Mouse (Mus musculus): Measurements from ENCODE around the gene Ccdc96. TPM values are rescaled to one million over a fixed set of nuclear protein-coding genes. Genes with fewer than 3 reads are reported as not detected.

The Ccdc96 gene
- total RNA-seq (2021), result under 1 TPM; 0.14 to 0.22 TPM

- intact Hi-C loops (cut with DNase I), result loop anchor here (5.0 kb wide), 1 partner anchor 98 kb away; no protein-coding TSS in a partner anchor
Observed at GRCm38 (mm10) chr5:36484171-36484990, at the start of gene Ccdc96, which contains the start of gene Tada2b. Ccdc96 (plus strand) TSS chr5:36484588. Tada2b (minus strand) TSS chr5:36484285.

GRCm38 (mm10) chr5:36436858-36437257 lies 47.5 kb upstream of the Ccdc96 start:
- peak; percentile 27 to 36 for DNase-seq
- intact Hi-C loops (cut with DNase I), result no loop called here

More at GRCm38 (mm10) chr5:36484171-36484990, at the start of gene Ccdc96, which contains the start of gene Tada2b:
- DNase-seq, result peak; percentile 98

- DNase-seq, result no peak
- intact Hi-C loops (cut with DNase I), result no loop called here
Observed at GRCm38 (mm10) chr5:36440741-36441140, 43.6 kb upstream of the Ccdc96 start.

GRCm38 (mm10) chr5:36444611-36445010 lies 39.8 kb upstream of the Ccdc96 start:
- no peak for DNase-seq
- intact Hi-C loops (cut with DNase I), result no loop called here

- intact Hi-C loops (cut with DNase I), result no loop called here
- DNase-seq, result no peak
Observed at GRCm38 (mm10) chr5:36445028-36445427, 39.4 kb upstream of the Ccdc96 start.

- DNase-seq, result no peak
Observed at GRCm38 (mm10) chr5:36446166-36446890, 38.1 kb upstream of the Ccdc96 start.

GRCm38 (mm10) chr5:36447872-36448271 lies 36.5 kb upstream of the Ccdc96 start:
- intact Hi-C loops (cut with DNase I), result no loop called here
- DNase-seq, result no peak

More at GRCm38 (mm10) chr5:36446166-36446890, 38.1 kb upstream of the Ccdc96 start:
- intact Hi-C loops (cut with DNase I), result no loop called here

- intact Hi-C loops (cut with DNase I), result no loop called here
Observed at GRCm38 (mm10) chr5:36449710-36450358, 34.6 kb upstream of the Ccdc96 start.

GRCm38 (mm10) chr5:36451119-36451518 lies 33.3 kb upstream of the Ccdc96 start:
- DNase-seq, result no peak
- intact Hi-C loops (cut with DNase I), result no loop called here

More at GRCm38 (mm10) chr5:36449710-36450358, 34.6 kb upstream of the Ccdc96 start:
- DNase-seq, result peak; percentile 57 to 64

- intact Hi-C loops (cut with DNase I), result no loop called here
- no peak for DNase-seq
Observed at GRCm38 (mm10) chr5:36451872-36452389, 32.5 kb upstream of the Ccdc96 start.

- no peak for DNase-seq
- intact Hi-C loops (cut with DNase I), result no loop called here
Observed at GRCm38 (mm10) chr5:36452821-36453220, 31.6 kb upstream of the Ccdc96 start.

- DNase-seq, result no peak
- intact Hi-C loops (cut with DNase I), result no loop called here
Observed at GRCm38 (mm10) chr5:36457706-36458105, 26.7 kb upstream of the Ccdc96 start.

- intact Hi-C loops (cut with DNase I), result no loop called here
- peak; percentile 51 to 69 for DNase-seq
Observed at GRCm38 (mm10) chr5:36458926-36459325, 25.5 kb upstream of the Ccdc96 start.

- intact Hi-C loops (cut with DNase I), result no loop called here
- no peak for DNase-seq
Observed at GRCm38 (mm10) chr5:36460712-36461111, 23.7 kb upstream of the Ccdc96 start.

- no peak for DNase-seq
- intact Hi-C loops (cut with DNase I), result no loop called here
Observed at GRCm38 (mm10) chr5:36461231-36461630, 23.2 kb upstream of the Ccdc96 start.

GRCm38 (mm10) chr5:36462810-36463209 lies 21.6 kb upstream of the Ccdc96 start:
- DNase-seq, result peak; percentile 79 to 88
- intact Hi-C loops (cut with DNase I), result loop anchor here (2.0 kb wide), 2 partner anchors 76 to 280 kb away; no protein-coding TSS in a partner anchor

GRCm38 (mm10) chr5:36463391-36463790 lies 21.0 kb upstream of the Ccdc96 start:
- intact Hi-C loops (cut with DNase I), result loop anchor here (2.0 kb wide), 2 partner anchors 75 to 279 kb away; no protein-coding TSS in a partner anchor
- no peak for DNase-seq

GRCm38 (mm10) chr5:36464709-36465661 lies 19.4 kb upstream of the Ccdc96 start, which contains the start of gene Grpel1:
Grpel1 (plus strand) TSS chr5:36464998.
- intact Hi-C loops (cut with DNase I), result loop anchor here (1.0 to 5.0 kb wide), 2 partner anchors 24 to 117 kb away; no protein-coding TSS in a partner anchor

GRCm38 (mm10) chr5:36465889-36466288 lies 18.5 kb upstream of the Ccdc96 start:
- intact Hi-C loops (cut with DNase I), result loop anchor here (5.0 kb wide), 1 partner anchor 116 kb away; no protein-coding TSS in a partner anchor
- DNase-seq, result no peak

More at GRCm38 (mm10) chr5:36464709-36465661, 19.4 kb upstream of the Ccdc96 start, which contains the start of gene Grpel1:
- peak; percentile 99 for DNase-seq
